Mouse (Mus musculus) cerebellum, postnatal 10 days (tissue): Measurements from ENCODE around the gene Vtcn1.
A peak's percentile ranks its signal among the peaks of the same experiment; 100 is the strongest.
"Not testable (repeated sequence)": the region's sequence is repeated elsewhere in the genome, so short reads cannot be mapped to it uniquely, and the experiment has no call there.

Source experiments
- DNase-seq, 2 experiments: peaks; one replicate each; pipeline ENCODE4 v3.0.0; 2021; ENCODE audit warnings: mixed read lengths in 2 of 2

The Vtcn1 gene

DNA sequence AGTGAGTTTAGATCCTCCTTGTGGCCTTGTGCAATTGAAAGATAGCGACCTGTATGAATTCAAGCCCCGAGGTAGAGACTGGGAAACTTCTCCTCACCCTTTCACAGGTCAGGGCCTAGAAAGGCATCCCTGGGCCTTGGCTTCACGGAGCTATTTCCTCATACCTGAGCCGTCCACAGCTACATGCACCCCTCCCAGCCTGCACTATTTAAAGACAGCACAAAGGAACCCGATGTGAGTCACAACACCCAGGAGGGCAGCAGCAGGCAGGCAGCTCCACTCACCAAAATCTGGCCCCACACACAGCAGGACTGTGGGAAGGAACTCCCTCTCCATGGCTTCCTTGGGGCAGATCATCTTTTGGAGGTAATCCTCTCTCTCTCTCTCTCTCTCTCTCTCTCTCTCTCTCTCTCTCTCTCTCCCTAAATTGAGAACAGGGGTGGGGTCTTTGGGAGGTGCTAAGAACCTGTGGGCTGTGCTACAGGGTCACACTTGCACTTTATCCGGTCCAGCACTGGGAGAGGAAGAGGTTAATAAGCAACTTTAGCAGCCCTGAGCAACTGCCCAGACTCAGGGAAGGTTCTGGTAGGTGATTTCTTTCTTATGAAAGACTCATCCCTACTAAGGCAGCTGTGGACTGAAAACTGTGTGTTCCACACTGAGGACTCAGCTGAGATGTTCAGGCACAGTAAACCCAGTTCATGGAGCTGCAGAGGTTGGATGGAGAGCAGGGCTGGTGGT is at the start of gene Vtcn1:
Vtcn1 (plus strand) TSS at position 235 of the 741 bp plus-strand sequence.
- no peak for DNase-seq

DNA sequence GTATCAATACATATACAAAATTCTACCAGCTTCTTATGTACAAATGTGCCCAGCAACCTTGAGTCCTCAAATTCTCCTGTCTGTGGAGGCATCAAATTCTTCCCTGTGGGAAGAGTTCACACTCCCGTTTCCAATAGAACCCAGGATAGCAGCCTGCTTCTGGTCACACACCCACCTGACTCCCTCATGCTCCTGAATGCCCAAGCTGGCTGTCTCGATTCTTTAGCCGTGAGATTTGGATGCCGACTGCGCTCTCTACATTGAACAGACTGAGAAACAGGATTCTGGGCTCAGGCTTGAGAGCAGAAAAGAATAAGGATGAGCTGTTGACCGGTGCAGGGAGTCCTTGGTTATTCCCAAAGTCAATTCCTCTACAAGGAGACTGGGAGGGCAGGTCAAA is 48.3 kb upstream of the Vtcn1 start:
- no peak for DNase-seq

GRCm38 (mm10) chr3:100777568-100777967 is 47.7 kb upstream of the Vtcn1 start:
- DNase-seq: no peak

- DNase-seq: no peak
Measured at GRCm38 (mm10) chr3:100786076-100786475, 39.2 kb upstream of the Vtcn1 start.

DNA sequence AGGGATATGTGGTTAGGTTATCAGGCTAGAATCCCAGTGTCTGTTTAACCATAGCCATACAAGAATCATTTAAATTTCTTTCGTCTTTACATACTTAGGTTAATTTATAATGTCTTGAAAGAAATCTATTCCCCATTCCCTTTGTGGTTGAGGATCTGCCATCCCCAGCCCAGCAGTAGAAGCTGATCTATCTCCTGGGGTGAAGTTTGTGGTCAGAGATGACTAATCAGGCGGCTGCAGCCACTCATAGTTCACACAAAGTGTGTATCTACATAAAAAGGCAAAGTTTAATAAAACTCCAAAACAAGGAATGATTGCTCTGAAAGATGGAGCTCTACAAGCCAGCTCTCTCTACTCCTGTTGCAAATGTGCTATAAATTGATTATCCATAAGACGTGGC is 33.6 kb upstream of the Vtcn1 start:
- DNase-seq: no peak

DNA sequence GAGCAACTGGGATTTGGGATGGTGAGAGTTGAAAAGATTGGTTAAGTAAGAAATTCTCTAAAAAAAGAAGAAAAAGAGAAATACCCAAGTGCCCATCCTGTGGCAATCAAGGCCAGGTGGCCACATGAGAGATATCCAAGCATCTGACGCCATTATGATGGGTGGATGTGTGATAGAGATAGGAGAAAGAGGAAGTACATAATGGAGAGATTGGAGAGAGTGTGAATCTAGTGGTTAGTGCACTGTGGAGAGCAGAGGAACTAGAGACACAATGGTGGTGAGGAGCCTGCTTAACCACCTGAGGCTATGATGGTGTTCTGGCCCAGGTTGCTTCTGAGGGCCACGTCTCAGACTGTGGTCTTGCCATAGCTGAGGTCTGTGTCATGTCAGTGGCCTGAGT is 31.9 kb upstream of the Vtcn1 start:
- no peak for DNase-seq

GRCm38 (mm10) chr3:100796571-100796970 is 28.7 kb upstream of the Vtcn1 start:
- DNase-seq: no peak

DNA sequence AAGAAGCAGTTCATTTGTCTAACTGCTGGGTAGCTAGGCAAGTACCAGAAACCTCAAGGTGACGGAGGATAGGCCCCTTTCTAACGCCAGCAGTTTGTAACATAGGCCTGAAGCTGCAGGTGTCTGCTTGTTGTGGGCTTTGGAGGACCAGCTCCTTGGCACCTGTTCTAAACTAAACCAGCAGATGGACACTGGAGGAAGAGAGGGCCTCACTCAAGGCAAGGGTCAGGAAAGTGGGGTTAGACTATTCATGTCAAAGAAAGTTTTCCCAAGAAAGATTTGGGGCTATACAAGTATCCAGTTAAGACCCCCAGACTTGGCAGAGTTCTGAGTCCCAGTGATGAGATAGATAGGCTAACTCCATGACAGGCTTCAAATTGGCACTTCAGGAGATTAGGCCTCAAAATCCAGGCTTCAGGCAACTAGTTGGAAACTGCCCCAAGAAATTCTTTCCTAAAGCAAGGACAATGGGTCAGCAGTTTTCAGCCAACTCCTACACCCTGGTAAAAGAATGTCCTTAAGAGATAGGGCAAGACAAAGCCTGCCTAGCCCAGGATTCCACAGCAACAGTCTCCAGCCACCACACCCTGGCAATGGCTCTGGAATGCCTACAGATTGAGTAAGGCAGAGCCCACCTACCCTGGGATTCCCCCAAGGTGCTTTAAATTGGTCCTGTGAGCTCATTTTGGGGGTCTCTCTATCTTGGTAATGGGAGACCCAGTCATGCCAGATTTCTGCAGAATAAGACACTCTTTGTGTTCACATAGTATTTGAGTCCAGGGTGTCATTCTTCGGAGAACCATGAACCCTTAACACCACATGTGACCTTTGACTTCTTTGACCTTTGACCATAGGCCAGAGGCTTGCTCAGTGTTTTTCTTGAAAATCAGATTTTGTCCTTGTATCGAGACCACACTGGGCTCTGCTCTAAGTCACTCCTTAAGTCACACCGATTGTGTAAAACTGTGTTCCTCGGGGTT is 27.8 kb upstream of the Vtcn1 start:
- DNase-seq: no peak

DNA sequence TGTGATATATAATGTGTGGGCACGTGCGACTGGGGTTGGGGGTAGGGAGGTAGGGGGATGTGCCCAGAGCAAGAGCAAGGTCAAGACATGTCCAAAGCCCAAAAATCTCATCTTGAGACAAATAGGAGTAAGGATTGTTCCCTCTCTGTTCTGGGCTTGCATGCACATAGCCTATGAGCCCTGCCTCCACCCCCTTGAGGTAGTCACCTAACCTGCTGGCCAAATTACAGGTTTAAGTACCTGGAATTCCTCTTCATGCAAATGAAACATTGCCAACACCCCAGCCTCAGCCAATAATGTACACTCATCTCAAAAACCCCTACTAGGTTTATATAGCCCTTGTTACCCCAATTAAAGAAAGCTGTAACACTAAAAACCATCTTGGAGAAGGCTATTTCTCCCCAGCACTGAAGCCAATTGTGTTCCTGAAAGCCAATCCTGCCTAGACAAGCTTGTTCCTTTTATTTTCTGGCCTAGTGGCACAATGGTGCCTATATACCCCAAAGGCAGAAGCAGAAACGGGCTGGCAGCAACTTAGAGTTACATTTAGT is 26.3 kb upstream of the Vtcn1 start:
- no peak for DNase-seq

DNA sequence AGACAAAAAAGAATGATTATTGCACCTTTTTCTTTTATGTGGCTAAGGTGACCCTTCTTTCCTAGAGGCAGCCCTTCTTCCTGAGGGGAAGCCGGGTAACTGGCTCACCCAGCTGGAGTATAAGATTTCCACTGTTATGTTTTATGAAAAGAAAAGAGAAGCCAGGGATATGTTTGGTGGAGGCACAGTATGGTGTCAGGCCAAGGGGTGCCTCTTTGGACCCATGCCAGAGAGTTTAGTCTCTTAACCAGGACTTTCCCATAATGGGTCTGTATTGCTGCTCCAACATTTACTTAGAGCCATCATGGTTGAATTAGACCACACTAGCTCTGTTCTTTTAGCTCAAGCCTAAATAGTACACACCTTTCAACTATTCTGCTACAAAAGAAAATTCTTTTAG is 20.3 kb upstream of the Vtcn1 start:
- DNase-seq: no peak

DNA sequence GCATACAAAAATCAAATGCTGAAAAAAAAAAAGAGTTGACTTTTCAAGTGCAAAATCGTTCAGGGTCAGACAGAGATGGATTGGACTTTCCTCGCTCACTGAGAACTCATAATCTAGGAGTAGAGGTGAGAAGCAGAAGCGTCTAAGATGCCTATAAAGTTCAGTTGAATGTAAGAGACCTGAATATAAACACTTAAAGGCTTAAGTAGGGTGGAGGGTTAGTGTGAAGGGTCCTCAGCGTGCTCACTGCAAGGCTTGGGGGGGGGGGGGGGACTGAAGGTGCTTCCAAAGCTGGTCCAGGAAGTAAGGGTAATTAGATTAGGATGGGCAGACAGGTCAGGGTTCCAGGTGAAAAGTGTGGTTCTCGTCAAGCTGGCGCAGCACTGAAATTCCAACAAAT is 19.3 kb upstream of the Vtcn1 start:
- no peak for DNase-seq

DNA sequence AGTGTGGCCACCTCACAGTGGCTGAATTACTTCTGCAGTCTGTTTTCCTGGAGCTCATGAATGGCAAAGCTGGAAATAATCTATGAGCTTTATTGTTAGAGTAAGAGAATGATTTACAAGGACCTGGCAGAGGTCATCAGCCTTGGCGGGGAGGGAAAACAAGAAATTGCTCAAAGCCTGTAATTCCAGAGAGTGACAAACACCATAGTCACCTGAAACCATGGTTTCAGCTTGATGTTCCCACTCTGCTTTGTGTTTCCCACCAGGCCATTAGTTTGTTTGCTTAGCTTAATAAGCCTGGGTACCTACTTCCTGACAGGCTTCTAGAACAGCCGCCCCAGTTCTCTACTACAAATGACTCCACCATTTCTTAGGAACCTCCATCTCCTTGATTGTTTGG is 14.8 kb upstream of the Vtcn1 start:
- no peak for DNase-seq

DNA sequence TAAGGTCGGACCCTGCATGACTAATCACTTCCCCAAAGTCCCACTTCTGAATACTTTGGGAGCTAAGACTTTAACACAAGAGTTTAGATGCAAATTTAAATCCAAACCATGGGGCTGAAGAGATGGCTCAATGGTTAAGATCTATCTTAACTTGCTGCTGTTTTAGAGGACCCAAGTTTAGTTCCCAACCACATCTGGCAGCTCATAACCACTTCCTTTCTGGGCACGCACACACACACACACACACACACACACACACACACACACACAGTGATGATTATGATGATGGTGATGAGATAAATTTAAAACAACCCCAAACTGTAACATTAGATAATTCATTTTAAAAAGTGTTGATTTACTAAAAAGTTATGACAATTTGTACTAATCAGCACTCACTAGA is 13.4 kb upstream of the Vtcn1 start:
- DNase-seq: no peak

DNA sequence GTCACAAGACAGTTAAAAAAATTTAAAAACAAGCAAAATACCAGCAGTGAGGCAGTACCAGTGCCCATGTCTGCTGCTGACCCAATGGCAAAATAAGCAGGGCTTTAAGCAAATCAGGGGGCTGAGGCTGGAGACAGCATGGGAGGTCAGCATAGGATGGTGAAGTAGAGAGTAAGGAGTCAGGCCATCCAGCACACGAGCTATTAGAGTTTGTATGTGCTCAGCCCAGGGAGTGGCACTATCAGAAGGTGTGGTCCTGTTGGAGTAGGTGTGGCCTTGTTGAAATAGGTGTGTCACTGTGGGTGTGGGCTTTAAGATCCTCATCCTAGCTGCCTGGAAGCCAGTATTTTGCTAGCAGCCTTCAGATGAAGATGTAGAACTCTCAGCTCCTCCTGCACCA is 9.8 kb upstream of the Vtcn1 start:
- DNase-seq: not testable (repeated sequence)

DNA sequence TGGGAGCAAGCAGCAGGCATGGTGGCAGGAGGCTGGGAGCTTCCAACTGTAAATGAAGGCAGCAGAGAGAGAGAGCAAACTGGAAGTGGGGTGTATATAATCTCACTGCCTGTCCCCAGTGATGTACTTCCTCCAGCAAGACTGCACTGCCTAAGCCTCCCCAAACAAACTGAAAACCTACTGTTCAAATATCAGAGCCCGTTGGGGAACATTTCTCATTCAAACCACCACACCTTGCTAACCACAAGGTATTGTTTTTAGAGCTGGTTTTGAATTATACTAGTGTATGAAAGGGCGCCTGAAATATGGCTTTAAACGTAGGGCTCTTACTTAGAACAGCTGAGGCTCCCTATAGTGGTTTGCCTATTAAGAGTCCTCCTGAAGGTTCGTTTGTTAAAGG is 6.5 kb upstream of the Vtcn1 start:
- DNase-seq: no peak

GRCm38 (mm10) chr3:100819571-100819970 is 5.7 kb upstream of the Vtcn1 start:
- DNase-seq: no peak

DNA sequence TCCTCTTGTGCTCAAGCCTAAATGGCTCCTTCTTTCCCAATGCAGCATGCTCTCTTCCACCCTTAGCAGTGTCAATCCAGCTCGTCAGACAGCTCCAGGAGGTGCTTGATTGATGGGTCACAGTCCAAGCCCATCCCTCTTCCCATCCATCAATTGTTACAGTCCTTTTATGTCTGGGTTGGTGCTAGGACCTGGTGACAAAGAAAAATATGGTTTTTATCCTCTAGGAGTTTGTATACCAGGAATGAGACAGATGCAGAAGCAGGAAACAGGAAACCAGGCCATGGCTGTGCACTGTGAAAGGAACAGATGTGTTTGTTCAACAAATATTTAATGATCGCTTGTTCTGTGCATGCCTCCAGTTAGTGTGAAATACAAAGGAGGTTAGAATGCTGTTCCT is 4.4 kb upstream of the Vtcn1 start:
- DNase-seq: no peak

- peak; percentile 11 to 22 for DNase-seq
Measured at GRCm38 (mm10) chr3:100821276-100821675, 4.0 kb upstream of the Vtcn1 start.

GRCm38 (mm10) chr3:100843784-100844183 is 18.5 kb downstream of the Vtcn1 start:
- peak in 1 of 2 experiments; percentile 13 for DNase-seq

- no peak for DNase-seq
Measured at GRCm38 (mm10) chr3:100844366-100844765, 19.1 kb downstream of the Vtcn1 start.

- no peak for DNase-seq
Measured at GRCm38 (mm10) chr3:100848348-100848747, 23.1 kb downstream of the Vtcn1 start.

- peak; percentile 53 to 58 for DNase-seq
Measured at GRCm38 (mm10) chr3:100850468-100850867, 25.2 kb downstream of the Vtcn1 start.

GRCm38 (mm10) chr3:100856050-100856815 is 31.0 kb downstream of the Vtcn1 start:
- no peak for DNase-seq
